Mouse (Mus musculus): Measurements from ENCODE around the gene Lcn8.

Lcn8 gene

DNA sequence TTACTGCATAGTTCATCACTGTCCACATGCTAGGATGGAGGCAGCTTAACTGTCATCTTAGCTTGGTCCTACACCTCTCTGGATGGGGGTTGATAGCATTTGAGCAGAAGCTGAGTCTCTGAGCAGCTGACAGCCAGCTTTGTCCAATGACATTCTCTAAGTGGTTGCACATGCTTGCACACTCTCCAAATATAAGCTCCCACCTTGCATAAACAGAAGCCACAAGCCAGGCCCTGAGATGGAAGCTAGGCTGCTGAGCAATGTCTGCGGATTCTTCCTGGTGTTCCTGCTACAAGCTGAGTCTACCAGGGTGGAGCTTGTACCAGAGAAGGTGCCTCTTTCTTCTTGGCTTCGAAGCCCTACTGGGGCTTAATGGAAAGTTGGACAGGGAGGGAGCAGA, at the start of gene Lcn8:
Lcn8 (plus strand) TSS at position 219 of the 400 bp plus-strand sequence.
- DNase-seq (ENCODE audit: extremely low spot score): no peak

DNA sequence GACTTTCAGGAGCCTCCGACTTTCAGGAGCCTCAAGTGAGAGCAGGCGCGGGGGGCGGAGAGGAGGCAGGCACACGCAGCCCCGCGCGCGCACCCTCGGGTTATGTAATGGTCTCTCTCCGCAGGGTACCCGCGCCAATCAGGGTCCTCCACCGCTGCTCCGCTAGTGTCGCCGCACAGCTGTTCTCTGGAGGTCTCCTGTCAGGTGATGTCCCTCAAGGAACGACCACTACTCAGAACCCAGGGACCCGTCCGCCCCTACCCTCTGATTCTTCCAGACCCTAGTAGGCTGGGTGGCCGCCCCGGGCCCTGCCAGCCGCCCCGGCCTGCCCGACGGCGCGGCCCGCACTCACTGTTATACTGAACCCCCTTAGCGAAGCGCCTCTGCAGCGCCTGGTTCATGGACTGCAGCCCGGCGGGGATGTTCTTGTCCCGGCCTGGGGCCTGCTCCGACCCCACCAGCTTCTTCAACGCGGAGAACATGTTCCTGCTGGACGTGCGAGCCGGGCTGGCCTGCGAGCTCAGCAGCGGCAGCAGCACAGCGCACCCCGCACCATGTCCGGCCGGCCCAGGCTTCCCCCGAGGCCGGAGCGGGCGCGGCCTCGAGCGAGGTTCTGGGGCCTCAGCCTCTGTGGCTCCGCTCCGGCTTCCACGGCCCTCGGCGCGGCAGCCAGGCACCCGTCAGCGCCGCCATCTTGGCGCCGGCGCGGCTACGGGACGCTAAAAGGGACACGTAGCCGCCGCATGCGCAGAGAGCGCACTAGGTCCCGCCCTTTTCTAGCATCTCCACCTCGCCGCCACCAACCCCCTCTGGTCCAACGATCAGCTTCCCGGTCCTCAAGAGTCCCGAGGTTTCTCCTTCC, 44.9 kb upstream of the Lcn8 start, which contains the start of gene Rabl6:
Rabl6 (minus strand) TSS at position 761 of the 862 bp plus-strand sequence.
- peak; percentile 90 for DNase-seq (ENCODE audit: extremely low spot score)

DNA sequence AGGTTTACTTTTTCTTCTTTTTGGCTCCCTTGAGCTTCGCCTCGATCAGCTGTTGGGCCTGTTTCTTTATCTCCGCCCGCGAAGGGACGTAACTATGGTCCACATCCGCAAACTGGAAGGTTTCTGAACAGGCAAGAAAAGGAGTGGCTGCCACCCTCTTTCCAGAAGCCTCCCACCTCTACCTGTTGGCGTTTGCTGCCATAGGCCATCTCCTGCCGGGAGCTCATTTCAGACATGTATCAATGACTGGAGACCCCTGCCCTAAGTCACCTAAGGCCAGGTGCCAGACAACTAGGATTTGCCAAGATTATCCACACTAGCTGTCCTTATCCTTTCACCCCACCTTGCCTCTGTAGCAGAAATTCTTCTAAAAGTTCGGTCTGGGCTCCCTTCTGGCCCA, 44.2 kb upstream of the Lcn8 start:
- no peak for DNase-seq (ENCODE audit: extremely low spot score)

DNA sequence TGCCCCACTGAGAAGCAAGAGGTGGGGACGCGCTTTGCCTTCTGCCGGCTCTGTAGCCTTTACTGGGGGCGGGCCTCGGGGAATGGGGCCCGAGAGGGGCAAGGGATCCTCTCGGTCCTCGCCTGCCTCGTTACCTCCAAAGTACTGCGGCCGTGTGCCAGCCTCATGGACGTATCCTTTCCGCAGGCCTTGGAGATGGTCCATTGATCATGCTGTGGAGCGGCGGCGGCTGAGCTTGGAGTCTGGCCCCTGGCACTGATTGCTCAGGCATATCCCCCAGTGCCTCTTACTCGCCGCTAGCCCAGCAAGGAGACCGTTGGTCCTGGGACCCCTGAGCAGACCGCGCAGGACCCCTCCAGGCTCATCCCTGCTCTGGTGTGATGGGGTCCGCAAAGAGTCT, 36.5 kb upstream of the Lcn8 start:
- DNase-seq (ENCODE audit: extremely low spot score): no peak

DNA sequence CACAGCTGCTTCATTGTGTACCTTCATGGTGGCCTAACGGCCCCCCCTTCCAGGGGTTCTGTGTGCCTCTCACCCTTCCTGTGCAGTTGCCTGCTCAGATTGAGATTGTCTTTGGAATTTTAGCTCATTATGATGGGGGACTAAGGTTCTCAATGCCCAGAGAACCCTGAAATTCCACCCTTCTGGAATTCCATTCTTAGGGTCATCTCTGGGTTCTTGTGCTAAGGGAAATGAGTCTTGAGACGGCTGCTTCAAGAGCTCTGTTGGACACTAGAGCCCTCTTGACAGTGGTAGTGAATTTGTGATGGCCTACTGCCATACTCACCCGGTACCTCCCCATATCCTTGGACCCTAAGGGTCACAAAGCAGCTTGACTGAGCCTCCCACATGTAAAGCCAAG, 35.3 kb upstream of the Lcn8 start, which contains the start of gene Ccdc183:
Ccdc183 (minus strand) TSS at position 101 of the 400 bp plus-strand sequence.
- no peak for DNase-seq (ENCODE audit: extremely low spot score)

DNA sequence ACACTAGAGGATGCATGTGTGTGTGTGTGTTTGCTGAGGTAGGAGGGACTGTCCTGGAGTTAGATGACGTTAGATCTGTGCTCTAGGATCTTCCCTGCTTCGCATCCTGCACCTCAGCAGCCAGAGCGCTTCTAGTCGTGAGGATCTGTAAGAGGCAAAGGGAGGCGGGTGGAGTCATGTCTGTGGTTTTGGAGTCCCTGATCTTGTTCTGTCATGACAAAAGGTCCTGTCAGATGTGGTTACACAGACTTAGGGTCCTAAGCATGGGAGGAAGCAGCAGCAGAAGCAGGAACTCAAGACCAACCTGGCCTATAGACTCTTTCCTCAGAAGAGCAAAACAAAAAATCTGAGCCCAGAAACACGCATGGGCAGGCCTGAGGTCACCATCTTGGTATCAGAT, 32.5 kb upstream of the Lcn8 start:
- no peak for DNase-seq (ENCODE audit: extremely low spot score)

DNA sequence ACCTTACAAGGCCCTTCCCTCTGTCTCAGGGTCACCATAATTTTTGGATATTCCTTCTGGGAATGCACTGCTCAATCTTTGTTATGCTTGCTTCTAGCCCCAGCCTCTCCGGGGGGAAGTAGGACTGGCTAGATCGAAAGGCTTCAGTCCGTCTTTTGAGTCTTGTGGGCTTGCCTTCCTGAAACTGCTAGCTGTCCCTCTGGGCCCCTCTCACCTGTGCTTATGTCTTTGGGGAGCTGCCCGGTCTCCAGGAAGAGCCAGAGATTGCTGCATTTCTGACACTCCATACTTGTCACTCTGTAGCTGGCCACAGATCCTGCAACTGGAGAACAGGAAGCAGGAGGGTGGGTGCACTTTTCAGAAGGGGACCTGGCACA, 32.1 kb upstream of the Lcn8 start:
- DNase-seq (ENCODE audit: extremely low spot score): no peak

DNA sequence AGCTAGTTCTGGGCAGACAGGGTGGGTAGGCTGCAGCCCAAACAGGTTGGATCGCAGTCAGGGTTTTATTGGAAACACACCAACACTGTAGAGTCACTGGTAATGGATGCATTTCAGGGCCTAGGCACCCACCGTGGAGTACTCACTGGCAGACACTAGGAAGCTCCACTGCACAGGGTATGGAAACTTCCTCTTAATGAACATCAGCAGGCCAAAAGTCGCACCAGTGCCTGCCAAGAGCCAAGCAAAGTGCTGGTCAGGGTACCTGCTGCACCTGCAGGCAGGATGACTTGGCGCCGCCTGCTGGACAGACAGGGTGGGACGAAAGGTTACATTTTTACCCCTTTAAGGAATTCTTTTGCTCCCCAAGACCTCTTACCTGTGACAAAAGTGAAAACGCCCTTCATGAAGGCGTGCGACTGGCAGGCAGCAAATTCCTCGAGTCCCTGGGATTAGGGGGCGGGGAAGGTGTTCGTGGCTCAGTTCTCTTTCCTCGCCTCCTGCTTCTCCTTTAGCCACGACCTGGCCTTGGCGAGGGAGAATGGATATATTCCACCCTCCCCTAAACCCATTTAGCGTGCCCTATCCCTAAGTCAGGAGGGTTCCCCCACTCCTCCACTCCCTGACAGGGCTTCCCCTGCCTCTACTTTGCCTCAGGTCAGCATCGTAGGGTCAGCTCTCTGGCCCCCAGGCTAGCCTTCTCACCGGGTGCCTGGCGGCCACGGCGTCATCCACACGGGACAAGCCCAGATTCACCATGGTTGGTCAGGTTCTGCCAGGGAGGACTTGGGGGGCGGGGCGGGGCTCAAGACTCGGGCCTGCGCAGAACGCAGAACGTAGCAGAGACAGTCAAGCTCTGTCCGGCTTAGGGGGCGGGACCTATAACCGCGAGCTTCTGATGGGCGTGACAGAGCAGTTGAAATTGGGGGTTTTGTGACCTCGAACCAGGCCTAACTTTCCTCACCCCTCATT, 31.4 kb upstream of the Lcn8 start, which contains the start of gene Tmem141:
Tmem141 (minus strand) TSS at position 777 of the 972 bp plus-strand sequence.
- DNase-seq (ENCODE audit: extremely low spot score): peak; percentile 78

DNA sequence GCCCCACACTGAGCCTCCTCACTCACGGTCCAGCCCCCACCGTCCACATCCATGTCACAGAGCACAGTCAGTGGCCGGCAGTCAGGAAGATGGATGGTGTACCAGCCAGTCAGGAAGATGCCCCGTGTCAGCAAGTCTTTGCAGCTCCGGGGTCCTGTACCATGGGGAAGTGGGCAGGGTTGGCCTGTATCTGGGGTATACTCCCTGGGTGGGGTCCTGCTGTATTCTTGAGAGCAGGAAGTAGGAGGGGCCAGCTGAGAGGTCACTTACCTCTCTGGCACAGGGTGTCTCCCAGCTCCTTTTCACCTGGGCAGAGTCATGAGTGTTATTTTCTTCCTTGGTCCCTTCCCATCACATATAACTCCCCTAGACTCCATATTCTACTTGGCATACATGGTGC, 26.9 kb upstream of the Lcn8 start:
- DNase-seq (ENCODE audit: extremely low spot score): no peak

DNA sequence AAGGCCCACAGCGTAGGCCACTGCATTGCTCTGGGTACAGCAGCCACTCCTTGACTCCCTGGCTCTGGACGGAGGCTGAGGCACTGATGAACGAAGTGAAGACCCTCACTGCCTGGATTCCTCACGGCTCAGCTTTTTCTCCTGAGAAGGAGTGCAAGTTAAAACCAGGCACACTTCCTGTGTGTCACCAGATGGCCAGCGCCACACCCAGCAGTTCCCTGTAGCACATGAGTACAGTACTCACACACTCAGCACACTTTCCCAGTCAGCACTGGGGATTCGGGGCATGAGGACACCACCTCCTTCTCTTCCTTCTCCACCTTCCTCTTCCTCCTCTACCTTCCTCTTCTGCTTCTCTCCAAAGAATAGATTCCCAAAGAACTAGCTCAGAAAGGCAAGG, 25.1 kb upstream of the Lcn8 start, which contains the start of gene Fcna:
Fcna (minus strand) TSS at position 220 of the 400 bp plus-strand sequence.
- DNase-seq (ENCODE audit: extremely low spot score): no peak

DNA sequence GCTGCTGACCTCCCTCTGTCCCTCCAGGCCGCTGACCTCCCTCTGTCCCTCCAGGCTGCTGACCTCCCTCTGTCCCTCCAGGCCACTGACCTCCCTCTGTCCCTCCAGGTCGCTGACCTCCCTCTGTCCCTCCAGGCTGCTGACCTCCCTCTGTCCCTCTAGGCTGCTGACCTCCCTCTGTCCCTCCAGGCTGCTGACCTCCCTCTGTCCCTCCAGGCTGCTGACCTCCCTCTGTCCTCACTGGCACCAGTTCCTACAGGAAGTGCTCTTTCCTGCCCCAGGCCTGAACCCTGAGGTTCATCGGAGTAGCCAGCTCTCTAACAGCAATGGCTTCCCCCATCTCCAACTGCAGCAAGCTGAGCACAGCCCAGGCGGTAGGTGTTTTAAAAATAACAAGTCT, 24.2 kb upstream of the Lcn8 start:
- DNase-seq (ENCODE audit: extremely low spot score): no peak

DNA sequence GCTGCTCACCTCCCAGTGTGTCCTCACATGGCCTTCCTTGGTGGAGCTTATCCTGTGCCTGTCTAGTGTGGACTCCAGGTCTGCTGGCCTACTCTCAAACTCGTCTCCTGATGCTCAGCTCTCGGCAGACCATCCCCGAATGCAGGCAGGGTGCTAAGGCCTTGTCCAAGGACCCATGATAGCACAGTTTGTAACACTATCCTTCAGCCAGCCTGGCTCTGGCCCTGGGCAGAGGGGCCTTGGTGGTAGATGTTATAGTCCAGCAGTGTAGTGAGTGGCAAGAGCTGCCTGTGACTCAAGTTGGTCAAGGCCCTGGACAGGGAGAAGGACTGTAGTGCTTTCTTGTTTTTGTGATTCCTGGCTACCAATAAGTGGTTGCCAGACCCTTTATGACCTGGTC, 19.3 kb upstream of the Lcn8 start:
- DNase-seq (ENCODE audit: extremely low spot score): no peak

DNA sequence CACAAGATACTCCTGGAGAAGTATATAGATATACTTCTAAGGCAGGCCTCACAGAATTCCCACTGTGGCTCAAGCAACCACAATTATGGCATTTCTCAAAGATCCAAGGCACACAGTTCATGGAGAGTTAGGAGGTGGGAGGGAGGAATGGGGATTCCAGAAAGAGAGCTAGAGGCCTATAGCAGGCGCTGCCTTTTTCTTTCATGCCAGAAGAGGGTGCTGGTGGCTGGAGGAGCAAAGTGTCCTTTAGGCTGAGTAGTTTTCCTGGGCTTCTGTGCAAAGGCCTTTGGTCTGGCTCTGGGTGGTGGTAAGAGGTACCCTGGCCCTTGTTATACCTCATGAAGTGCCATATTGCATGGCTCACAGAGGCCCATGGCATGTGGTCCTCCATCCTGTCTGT, 18.9 kb upstream of the Lcn8 start:
- DNase-seq (ENCODE audit: extremely low spot score): no peak

DNA sequence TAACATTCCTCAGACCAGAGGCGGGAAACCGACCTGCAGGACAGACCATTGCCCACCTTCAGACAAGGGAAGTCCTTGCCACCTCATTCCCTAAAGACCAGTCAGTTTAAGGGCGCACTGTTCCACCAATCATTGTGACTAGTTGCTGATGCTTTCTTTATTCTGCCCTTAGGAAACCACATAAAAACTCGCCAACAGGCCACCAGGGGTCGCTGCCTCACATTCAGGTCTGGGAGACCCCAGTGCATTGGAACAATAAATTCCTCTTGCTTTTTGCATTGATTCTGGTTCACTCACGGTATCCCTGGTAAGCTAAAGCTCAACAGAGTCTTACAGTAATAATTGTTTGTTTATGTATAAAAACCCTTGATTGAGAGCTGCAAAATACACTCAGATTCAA, 13.0 kb upstream of the Lcn8 start:
- peak; percentile 39 for DNase-seq (ENCODE audit: extremely low spot score)

DNA sequence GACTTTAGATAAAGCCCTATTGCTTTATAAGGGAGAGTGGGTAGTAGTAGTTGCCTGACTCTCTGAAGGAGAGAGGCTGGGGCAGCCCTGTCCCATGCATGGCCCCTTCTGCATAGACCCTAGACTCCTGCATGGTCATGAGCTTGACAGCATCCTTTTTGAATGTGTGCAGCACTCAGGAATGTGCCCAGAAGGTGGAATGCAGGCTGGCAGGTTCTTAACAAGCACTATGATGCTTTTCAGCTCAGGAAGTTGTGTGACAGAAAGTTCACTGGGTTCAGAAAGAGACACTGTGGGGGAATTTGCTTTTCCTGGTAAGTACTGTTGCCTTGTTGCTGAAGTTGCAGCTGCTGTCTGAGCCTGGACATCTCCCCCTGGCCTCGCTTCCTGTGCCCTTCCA, 1.6 kb downstream of the Lcn8 start:
- no peak for DNase-seq (ENCODE audit: extremely low spot score)

DNA sequence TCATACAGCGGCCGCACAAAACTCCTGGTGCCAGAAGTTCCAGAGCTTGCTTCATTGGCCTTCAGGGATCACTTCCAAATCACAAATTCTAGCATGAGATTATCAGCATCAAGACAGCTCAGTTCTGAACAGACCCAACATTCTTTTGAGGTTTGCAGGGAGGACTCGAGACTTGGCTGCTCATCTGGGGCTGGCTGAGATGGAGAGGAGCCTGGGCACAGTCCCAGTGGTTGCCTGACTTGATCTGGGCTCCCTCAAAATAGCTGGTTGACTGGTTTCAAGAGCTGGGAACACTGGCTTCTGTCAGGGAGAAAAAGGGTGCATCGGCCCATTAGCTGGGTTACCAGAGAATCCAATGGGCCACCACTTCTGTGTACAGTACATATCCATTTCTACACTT, 3.8 kb downstream of the Lcn8 start:
- no peak for DNase-seq (ENCODE audit: extremely low spot score)

DNA sequence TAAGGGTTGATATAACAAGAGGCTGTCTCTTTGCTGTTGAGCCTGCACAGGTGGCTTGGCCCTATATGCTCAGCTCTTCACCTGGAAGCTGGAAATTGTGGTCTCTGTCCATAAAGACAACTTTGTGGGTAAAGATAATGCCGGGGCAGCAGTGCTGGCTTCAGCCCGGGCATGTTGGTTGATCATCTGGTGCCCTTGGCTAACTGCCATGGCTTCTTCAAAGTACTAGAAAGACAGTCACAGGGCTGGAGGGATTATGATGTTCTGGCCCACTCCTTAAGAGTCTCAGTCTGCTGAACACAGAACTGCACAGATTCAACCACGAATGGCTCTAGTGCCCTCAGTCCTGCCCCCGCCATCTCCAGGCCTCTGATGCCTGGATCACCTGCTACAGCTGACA, 4.3 kb downstream of the Lcn8 start:
- DNase-seq (ENCODE audit: extremely low spot score): no peak

DNA sequence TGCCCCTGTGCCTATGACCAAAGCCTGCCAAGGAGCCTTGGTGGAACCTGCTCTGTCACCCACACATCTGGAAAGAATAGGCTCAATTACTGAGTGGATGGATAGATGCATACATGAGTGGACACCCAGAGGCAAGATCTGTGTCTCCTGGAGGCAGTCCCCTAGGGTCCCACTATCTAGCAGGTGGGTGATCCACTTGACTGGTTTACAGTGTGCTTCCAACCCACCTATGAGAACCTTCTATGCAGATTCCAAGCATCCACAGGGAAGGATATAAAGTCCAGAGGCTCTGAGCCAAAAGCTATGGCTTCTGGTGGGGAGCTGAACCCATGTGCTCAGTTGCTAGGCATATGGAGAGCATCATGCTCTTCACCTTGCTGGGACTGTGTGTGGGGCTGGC, 4.7 kb downstream of the Lcn8 start, which contains the start of gene Lcn5:
Lcn5 (plus strand) TSS at position 301 of the 400 bp plus-strand sequence.
- no peak for DNase-seq (ENCODE audit: extremely low spot score)

DNA sequence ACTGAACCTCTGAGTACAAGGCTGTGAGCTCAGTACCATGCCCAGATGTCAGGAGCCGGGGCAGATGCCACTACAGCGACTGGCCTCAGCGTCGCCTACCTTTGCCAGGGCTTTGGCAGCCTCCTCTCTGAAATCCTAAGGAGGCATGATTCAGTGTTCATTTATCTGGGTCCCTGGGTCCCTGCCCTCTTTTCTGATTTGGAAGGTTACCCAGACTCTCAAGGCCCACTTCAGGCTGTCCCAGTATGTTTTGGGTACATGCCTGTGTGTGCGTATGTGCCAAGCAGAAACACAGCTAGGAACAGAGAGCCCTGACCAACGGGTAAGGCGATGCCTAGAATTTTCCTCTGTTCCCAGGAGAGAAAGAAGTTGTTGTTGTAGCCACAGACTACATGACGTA, 7.4 kb downstream of the Lcn8 start:
- no peak for DNase-seq (ENCODE audit: extremely low spot score)

DNA sequence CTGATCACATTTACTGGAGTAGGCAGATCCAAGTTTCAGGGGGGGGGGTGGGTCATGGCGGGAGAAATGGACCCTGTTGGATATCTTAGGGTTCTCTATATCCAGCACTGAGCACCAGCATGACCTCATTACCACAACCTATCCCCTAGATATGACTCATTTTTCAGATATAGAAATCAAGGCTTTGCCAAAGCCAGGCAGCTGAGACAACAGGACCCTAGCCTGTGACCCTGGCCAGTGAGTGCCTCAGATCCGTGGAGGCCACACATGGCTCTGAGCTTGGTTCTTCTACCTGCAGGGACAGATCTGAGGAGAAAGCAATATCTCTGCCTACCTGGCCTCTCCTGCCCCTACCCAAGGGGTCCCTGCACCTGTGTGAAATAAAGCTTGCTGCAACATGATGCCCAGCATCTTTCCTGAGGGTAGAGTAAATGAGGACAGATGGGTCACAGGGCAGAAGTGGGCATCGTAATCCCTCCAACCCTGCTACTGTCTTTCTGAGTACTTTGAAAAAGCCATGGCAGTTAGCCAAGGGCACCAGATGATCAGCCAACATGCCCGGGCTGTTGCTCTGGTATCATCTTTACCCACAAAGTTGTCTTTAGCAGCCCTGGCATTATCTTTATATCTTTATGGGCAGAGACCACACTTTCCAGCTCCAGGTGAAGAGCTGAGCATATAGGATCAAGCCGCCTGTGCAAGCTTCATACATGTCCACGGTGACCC, 8.5 kb downstream of the Lcn8 start:
- no peak for DNase-seq (ENCODE audit: extremely low spot score)

DNA sequence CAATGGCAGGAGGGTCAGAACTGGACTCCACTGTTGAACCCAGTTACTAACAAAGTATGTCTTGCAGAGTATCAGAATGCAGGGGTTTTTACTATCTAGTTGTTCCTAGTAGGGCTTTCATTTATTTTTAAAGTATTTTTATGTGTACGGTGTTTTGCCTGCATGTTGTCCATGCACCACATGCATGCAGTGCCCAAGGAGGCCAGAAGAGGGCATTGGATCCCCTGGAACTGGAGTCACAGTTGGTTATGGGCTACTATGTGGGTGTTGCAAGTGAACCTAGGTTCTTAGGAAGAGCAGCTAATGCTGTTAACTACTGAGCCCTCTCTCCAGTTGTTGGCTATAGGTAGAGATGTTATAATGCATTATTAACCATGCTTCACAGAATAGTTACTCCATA, 10.6 kb downstream of the Lcn8 start:
- DNase-seq (ENCODE audit: extremely low spot score): peak; percentile 52

DNA sequence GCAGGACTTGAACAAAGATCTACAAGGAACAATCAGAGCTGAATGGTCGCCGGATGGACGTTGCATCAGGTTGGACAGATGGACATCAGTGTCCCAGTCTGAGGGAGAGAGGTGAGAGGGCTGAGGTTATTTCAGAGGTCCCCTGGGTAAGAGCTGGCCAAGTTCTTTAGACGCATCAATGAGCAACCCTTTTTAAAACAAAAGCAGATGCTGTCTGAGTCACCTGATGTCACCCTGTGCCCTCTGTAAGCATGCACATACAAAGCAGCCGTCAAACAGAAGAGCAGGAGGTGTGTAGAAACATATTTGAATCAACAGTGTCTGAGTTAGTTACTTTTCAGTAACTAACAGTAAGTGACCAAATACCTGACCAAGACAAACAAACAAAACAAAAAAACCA, 11.2 kb downstream of the Lcn8 start:
- DNase-seq (ENCODE audit: extremely low spot score): no peak

All from embryo, embryonic 9.5 days (tissue).